Mouse (Mus musculus) cerebellum, postnatal 10 days (tissue): ENCODE data around the gene Panx1.

Experiments used
- DNase-seq, 2 experiments: peaks; one replicate each; pipeline ENCODE4 v3.0.0; 2021; ENCODE audit warnings: mixed read lengths in 2 of 2

Panx1 gene

DNA sequence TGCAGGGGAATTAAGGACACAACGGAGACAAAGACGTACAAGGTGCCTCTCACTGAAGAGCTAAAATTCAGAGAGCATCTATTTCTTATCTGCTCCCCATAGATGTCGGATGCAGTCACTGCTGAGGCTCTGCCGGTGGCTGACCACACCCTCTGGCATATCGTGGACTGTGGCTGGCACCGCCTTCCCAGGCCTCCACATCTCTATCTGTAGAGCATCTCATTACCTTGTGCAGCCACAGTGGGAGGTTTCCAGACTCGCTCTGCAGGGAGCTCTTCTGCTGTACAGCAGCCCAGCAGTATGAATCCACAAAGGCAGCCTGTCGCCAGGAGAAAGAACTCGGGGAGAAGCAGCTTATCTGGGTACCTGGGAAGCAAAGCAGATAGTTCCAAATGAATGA, 24.1 kb downstream of the Panx1 start:
- DNase-seq: no peak

DNA sequence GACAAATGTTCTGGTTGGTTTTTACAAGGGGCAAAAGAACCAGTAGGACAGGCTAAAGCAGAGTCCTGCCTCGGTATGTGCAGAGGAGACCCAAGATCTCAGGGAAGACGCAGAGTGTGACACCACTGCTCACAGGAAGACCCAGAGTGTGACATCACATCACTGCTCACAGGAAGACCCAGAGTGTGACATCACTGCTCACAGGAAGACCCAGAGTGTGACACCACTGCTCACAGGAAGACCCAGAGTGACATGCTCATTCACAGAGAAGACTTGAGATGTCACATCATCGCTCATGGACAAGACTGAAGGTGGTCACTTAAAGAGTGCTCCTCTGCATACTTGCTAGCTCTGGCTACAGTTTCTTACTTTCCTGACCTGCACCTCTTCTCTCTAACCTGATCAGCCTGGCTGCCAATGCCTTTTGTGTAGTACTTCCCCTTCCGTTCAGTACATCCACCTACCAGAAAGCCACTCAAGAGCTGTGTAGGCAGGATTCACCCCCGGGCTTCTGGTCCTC, 24.7 kb downstream of the Panx1 start:
- no peak for DNase-seq

DNA sequence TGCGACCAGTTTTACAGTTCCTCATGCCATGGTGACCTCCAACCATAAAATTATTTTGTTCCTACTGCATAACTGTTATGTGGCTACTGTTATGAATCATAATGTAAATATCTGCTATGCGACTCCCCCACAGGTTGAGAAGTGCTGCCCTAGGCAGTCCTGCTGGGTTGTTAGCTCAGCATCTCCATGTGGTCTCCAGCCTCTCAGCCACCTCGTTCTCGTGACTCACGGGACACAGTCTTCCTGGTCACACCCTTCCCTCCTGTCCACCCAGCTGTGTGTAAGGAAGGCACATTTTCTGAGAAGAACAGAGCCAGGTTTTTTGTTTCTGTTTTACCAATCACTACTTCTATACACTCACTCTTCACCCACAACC, 26.5 kb downstream of the Panx1 start:
- no peak for DNase-seq

DNA sequence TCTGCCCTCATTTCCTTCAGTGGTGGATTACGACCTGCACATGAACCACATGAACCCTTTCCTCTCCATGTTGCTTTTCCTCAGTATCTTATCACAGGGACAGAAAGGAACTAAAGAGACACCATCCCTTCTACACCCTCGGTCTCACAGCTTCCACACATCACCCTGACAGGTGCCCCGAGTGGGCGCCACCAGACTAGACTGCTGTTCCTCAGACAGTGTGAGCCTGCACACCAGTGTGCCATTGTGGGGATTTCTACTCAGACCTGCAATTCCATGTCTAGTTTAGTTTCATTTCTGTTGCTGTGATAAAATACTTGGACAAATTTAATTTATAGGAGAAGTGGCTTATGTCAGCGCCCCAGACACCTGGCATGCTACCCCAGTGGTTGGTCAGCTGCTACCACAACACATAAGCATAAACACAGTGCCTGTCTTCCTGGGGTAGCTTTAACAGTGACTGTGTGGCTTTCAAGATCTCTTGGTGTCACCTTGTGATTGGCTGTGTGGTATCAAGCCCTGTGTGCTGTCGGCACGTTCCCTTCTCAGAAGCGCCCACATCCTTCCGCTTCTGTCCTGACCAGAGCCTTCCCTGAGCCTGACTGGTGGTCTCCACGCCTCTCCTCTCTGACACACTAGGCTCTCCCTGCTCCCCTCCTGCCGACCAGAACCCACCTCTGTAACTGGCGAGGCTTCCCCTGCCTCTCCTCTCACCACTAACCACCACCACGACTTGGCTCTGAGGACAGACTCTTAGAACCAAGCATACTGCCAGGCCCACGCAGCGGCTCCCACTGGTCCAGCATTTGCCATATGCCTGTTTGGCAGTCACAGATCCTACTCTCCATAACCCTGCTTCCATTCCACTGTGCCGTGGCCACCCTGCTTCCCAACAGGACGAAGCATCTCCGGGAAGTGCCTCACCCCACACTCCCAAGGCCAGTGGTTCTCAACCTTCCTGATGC, 27.2 kb downstream of the Panx1 start:
- DNase-seq: peak; percentile 82 to 89

DNA sequence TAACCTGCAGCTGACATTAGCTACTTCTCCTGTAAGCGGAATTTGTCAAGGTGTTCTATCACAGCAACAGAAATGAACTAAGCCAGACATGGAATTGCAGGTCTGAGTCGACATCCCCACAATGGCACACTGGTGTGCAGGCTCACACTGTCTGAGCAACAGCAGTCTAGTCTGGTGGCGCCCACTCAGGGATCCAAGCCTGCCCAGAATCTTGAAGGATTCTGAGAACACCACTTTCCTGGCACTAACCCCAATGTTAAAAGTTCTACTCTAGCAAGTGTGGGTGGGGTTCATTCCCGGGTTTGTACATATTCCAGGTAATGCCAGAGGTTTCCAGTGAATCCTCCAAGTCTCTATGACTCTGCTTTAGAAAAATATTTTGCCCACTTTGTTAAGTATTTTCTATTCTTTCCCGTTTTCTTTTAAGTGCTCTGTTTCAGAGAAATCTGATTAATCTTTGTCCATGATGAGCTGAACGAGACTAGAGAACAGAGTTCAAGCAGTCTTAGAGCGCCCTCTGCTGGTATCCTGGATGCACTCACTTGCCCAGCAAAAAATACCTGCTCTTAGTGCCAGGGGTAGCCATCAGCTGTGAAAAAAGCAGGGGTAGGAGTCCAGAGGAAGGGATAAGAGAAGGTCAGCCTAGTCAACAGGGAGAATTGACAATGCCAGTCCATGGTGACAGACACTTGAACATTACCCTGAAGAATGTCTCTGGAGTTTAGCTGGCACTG, 29.9 kb downstream of the Panx1 start:
- peak; percentile 90 to 96 for DNase-seq

DNA sequence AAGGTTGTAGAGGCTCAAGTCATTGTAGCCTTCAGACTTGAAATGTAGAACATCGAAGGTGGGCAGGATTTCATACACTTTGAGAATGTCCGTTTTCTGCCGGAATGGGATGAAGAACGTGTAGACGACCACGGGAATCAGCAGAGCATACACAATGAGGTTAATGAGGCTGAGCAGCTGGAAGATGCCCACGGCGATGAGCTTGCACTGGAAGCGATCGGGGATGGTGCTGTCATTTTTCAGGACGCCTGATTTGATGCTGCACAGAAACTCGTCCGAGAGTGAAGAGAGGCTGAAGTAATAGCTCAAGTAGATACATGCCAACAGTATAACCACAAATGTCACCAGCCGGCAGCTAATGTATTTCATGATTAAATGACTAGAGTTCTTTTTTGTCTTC, 37.7 kb downstream of the Panx1 start:
- DNase-seq: peak in 1 of 2 experiments; percentile 18

DNA sequence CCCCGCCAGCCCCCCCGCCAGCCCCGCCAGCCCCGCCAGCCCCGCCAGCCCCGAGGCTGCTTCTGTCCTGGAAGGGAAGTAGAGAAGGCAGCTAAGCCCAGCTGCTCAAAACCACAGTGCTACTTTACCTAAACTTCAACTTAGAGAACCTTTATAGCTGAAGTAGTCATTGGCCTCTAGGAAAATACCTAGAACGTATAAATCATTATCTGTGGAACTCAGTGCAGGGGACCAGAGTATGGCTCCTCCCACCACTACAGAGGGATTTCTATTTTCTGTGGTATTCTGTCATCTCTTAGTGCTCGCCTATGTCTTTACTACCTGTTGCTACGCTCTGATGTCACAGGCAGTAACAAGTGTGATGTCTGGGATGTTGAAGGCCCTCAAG, 41.0 kb downstream of the Panx1 start:
- no peak for DNase-seq

DNA sequence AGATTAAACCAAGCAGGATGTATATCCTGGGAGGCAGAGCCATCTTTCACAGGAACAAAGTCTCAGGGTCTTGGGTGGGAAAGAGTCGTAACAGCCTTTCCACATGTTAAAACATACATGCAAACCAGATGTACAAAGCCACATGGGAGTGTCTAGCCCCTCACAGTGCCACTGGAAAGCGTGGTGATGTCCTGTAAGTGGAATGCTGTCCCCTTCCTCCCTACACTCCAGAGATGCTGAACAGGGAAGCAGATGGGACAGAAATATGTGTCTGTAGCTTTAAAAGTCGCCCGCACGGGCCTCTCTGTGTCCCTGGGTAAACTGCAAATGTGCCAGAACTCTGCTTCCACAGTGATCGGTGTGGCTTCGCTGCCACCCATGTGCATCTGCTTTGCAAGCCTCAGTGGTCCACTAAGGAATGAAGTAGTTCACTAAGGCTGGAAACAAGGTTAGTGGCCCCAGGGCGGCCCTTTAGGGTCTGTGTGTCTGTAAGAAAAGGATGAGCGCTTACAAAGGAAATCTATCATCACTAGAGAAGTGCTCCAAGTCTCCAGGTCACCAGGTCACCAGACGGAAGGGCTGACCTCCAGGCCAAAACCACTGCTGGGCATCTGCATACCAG, 41.5 kb downstream of the Panx1 start:
- DNase-seq: peak; percentile 16 to 23

DNA sequence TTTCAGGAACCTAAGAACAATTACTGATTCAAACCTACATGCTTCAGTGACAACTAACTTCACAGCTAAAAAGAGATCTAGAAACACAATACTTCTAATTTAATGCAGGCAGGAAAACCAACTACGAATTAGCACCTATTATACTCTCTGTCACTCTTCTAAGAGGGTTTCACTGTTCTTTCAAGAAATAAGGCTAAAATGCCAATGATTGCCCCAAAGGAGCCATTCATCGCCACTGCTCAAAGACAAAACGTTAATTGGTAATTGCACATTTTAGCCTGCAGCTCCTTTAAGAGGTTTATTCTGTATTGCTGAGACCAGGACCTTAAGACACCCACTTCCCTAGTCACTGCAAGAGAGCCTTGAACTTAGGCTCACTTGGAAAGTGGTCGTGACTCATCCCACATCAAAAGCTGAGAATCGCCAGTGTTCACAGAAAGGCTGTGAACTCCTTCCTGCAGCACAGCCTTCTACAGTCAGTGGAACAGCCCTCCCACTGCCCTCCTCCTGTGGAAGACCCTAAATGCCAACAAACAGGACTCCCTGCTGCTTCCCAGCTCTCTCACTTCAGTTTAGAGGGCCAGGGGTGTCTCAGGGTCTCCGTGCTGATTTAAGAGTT, 42.2 kb downstream of the Panx1 start:
- DNase-seq: no peak

DNA sequence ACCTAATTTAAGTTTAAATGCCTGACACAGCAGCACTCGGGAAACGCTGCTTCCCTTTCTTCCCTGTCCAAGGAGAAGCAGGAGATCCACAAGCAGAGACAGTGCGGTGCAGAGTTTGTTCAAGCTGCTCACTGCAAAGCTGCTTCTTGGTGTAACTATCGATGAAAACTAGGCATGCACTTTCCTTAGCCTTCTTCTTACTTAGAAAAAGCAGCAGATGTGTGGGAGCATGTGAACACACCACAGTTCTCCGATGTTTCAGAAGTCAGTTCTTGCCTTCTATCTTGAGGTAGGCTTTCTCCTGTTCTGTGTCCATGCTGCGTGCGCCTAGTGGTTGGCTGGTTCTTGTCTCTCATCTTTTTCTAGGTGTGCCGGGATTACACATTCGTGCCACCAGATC, 46.5 kb downstream of the Panx1 start:
- no peak for DNase-seq

DNA sequence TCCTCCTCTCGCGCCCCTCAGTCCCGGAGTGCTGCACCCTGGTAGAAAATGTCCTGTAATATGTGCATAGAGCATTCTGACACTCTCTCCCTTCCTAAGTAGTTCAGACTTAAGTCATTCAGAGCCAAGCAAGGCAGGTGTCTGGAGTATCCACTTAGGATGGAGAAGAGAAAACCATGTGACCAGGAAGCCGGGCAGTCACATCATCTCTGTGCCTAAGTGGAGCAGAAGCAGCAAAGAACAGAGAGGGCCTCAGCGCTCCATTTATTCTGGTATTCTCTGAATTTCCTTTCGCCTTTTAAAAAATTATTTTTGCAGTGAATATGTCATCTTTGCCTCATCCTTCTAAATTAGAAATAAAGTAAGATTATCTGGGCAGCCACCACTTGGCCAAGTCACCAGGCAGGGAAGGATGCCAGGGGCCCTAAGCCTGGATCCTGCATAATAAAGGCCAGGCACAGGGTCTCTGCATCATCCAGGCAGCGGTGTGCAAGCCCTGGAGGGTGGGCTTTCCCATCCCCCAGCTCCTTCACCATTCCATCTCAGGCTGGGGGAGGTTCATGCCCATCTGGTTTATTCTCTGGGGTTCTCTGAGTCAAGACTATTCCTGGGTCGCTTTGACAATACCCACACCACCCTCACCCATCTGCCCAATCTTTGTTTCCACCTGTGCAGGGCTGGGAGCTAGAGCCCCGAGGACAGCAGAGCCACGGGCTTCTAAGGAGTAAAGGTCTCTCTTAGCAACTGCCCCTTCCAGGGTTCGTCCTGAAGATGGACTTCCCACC, 47.8 kb downstream of the Panx1 start:
- peak; percentile 15 to 28 for DNase-seq

DNA sequence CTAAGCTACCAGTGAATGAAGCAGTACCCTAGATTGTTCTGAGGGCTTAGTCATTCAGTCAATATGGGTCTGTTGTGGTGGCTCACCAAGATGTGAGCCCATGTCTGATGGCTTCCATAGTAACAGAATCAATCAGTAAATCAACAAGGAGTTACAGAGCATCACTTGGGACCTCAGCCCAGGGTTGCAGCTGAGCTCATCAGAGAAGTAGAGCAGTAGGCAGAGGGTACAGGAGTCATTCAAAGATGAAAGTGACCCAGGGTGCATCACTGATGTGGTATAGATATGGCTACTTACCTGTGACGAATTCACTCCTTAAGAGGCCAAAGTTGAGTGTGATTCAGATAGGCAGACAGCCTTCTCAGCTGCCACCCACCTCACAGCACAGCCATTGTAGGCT, 49.8 kb downstream of the Panx1 start:
- DNase-seq: no peak

DNA sequence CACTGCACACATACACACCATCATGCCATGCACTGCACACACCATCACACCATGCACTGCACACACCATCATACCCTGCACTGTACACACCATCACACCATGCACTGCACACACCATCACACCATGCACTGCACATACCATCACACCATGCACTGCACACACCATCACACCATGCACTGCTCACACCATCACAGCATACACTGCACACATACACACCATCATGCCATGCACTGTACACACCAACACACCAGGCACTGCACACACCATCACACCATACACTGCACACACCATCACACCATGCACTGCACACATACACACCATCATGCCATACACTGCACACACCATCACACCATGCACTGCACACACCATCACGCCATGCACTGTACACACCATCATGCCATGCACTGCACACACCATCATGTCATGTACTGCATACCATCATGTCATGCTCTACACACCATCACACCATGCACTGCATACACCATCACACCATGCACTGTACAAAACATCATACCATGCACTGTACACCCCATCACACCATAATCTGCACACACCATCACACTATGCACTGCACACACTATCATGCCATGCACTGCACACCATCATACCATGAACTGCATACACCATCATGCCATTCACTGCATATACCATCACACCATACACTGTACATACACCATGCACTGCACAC, 56.5 kb downstream of the Panx1 start:
- no peak for DNase-seq

DNA sequence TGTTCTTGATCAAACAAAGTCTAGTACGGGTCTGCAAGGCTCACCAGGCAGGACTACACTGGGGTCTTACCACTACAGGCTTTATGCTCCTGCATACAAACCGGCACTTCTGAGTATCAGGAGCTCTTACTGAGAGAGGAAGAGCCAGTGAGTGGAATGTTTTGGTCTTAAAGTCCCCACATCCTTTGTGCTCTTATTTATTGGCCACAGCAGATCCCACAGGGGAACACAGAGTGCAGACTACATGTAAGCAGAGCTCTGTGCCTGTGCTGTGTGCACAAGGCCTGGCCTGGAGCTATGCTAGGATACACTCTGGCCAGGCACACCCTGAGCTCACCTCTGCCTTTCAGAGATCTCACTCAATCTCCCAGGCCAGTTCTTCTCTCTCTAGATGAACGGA, 62.1 kb downstream of the Panx1 start:
- no peak for DNase-seq

DNA sequence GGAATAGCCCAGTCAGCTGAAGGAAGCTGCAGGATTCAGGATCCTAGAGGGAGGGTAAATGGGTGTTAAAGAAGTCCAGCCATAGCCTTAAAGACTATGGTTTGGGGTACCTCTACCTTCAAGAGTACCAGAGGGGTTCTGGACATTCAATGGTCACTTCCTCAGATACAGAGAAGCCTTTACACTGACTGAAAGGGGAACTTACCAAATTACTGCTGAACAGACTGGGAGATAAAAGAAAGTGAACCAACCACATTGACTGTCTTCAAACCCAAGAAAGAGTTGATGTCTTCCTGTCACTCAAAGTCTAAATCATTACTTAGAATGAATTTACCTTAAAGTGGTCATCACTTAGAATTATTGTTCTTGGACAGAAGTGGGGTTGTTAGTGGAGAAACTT, 62.6 kb downstream of the Panx1 start:
- no peak for DNase-seq

DNA sequence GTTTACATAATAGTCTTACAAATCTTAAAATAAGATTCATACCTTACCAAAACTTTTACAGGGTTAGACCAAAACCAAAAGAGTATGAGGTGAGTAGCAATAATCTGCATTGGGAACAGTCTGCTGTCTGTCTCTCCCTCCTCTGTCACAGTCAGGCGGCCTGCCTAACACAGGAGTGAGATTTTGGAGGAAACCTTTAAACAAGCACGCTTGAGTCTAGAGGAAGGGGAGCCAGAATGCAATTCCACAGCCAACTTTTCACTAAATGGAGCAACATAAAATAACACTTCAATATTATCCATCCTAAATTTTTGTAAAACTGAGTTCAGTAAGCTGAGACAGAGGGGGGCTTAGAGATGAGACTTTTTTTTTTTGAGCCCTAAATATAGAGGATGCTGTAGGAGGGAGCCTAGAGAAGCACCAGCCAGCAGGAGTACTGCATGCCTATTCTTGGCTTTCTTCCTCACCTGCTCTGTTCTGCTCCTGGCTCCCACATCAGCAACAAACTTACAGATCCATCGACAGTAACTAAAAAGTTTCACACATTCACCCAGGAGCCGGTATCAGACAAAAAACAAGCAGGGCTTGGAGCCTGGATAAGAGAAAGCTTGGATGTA, 63.6 kb downstream of the Panx1 start:
- no peak for DNase-seq

DNA sequence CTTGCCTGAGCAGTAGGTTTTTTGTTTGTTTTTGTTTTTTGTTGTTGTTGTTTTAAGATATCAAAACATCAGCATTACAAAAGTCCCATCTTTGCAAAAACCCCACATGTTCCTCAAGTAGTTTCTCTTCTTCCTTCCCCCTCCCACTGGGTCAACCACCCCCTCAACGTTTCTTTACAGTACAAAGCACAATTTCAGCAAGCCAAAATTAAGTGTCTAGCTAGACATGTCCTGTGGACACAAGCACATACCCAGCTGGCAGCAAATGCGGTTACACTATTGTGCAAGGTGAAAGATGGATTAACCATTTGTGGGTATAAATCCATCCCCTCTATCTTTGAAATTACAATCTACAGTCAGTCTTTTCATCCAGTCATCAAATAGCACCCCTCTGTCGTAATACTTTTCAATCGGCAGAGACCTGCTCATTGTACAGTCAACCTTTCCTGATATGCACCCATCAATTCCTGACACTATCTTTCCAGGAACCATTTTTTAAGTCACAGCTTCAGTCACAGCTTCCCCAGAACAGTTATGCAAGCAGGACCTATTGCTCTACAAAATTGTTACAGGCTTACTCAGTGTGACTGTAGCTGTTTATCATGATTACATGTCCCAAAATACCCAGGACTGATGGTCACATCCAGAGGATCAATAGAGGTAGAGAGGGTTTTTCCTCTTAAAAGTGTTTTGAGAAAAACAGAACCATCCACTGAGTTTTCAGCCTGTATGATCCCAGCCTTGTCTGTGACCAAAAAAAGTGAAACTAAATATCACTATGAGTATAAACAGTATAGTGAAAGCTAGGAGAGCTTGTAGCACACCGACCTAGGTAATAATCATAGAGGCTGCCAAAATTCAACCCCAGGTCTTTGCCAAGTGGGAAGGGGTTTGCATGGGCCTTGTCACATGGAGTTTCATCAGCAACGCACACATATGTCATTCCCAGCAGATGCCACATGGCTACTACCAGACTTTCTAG, 70.7 kb downstream of the Panx1 start:
- peak; percentile 32 to 35 for DNase-seq

DNA sequence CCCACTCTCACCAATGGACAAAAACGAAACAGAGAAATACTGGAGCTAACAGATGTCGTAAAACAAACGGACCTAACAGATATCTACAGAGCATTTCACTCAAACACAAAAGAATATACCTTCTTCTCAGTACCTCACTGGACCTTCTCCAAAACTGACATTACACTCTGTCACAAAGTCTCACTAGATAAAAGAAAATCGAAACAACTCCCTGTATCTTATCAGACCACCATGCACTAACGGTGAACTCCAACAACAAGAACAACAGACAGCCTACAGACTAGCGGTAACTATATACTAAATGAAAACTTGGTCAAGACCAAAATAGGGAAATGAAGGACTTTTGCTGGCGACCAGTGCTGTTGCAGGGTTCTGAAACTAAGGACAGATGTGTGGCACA, 71.5 kb downstream of the Panx1 start:
- no peak for DNase-seq

DNA sequence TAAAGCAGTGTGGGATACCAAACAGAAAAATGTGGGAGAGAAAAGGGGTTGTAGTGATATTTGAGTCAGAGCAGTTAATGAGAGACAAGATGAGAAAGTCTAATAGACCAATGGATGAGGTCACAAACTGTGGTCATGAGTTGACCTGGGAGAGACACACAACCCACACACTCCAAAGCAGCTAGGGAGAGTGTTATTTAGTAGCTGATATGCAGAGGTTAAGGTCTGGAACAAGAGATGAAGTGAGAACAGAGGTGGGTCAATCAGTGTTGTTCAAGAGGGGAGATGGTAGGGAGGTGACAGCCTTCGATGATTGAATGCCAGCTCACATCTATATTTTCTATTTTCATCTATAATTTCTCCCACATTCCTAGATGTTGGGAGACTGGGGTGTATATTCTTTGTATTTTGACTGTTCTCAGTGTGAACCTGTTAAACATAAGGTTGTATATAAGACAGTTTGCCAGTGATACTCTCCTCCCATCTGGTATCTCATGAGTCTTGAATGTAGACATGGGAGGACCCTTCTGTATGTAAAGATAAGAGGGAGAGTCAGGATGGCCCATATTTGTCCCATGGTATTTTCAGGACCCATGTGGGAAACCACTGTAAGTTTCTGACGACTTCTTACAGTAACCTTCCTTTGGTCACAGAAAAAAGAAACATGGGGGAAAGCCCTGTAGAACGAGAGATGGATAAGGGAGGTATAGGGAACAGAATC, 74.3 kb downstream of the Panx1 start:
- DNase-seq: no peak
